Mouse (Mus musculus): Measurements from ENCODE around the gene Ttll12. TPM values are rescaled to one million over a fixed set of nuclear protein-coding genes. Genes with fewer than 3 reads are reported as not detected.

The Ttll12 gene
- polyA plus RNA-seq, 1 experiment from 2014 or later = 38.9 TPM

GRCm38 (mm10) chr15:83567728-83568127 lies 27.2 kb downstream of the Ttll12 start:
- 88% methylated on average over 3 of the region's 3 CpGs for WGBS
- no peaks in the 10 kb centered on the region for H3K36me3 ChIP-seq (ENCODE audit: insufficient read depth, low read length)
- peaks cover 12% of the 10 kb centered on the region for H3K4me1 ChIP-seq (ENCODE audit: insufficient read depth, low read length)
- no peak overlapping the region for H3K4me2 ChIP-seq (replicated peaks; ENCODE audit: low read depth, low read length)
- ATAC-seq (ENCODE audit: low FRiP score, low TSS enrichment) = no peak
- H3K9ac ChIP-seq (replicated peaks; ENCODE audit: low read length) = no peak overlapping the region
- no peaks in the 10 kb centered on the region for H3K27me3 ChIP-seq (ENCODE audit: insufficient read depth, low read length)
- H3K27ac ChIP-seq (ENCODE audit: low read length) = no peak overlapping the region
- H3K4me3 ChIP-seq (ENCODE audit: low read length) = no peak overlapping the region
- no peaks in the 10 kb centered on the region for H3K9me3 ChIP-seq (ENCODE audit: low read length)

GRCm38 (mm10) chr15:83566006-83566405 lies 29.0 kb downstream of the Ttll12 start:
- H3K4me3 ChIP-seq (ENCODE audit: low read length) = no peak overlapping the region
- no peak overlapping the region for H3K9ac ChIP-seq (replicated peaks; ENCODE audit: low read length)
- no peaks in the 10 kb centered on the region for H3K36me3 ChIP-seq (ENCODE audit: insufficient read depth, low read length)
- H3K27me3 ChIP-seq (ENCODE audit: insufficient read depth, low read length) = no peaks in the 10 kb centered on the region
- H3K4me1 ChIP-seq (ENCODE audit: insufficient read depth, low read length) = peaks cover 13% of the 10 kb centered on the region
- H3K9me3 ChIP-seq (ENCODE audit: low read length) = no peaks in the 10 kb centered on the region
- no peak for ATAC-seq (ENCODE audit: low FRiP score, low TSS enrichment)
- 77% methylated on average over 5 of the region's 5 CpGs for WGBS
- no peak overlapping the region for H3K27ac ChIP-seq (ENCODE audit: low read length)
- H3K4me2 ChIP-seq (replicated peaks; ENCODE audit: low read depth, low read length) = no peak overlapping the region

GRCm38 (mm10) chr15:83565434-83565833 lies 29.5 kb downstream of the Ttll12 start:
- WGBS = 75% methylated on average over 3 of the region's 3 CpGs
- Histone ChIP-seq H3K27me3 (ENCODE audit: insufficient read depth, low read length) (no peaks in the 10 kb centered on the region), H3K27ac (ENCODE audit: low read length) (no peak overlapping the region), H3K9me3 (ENCODE audit: low read length) (no peaks in the 10 kb centered on the region), H3K4me1 (ENCODE audit: insufficient read depth, low read length) (peaks cover 13% of the 10 kb centered on the region), H3K36me3 (ENCODE audit: insufficient read depth, low read length) (no peaks in the 10 kb centered on the region), H3K9ac (replicated peaks; ENCODE audit: low read length) (no peak overlapping the region), H3K4me3 (ENCODE audit: low read length) (no peak overlapping the region), H3K4me2 (replicated peaks; ENCODE audit: low read depth, low read length) (no peak overlapping the region)
- ATAC-seq (ENCODE audit: low FRiP score, low TSS enrichment) = no peak

- Histone ChIP-seq H3K27ac (ENCODE audit: low read length) (peak overlapping the region; percentile 44), H3K4me2 (replicated peaks; ENCODE audit: low read depth, low read length) (peak overlapping the region; percentile 69), H3K9me3 (ENCODE audit: low read length) (no peaks in the 10 kb centered on the region), H3K27me3 (ENCODE audit: insufficient read depth, low read length) (no peaks in the 10 kb centered on the region), H3K4me1 (ENCODE audit: insufficient read depth, low read length) (peaks cover 13% of the 10 kb centered on the region), H3K36me3 (ENCODE audit: insufficient read depth, low read length) (no peaks in the 10 kb centered on the region), H3K4me3 (ENCODE audit: low read length) (peak overlapping the region; percentile 51), H3K9ac (replicated peaks; ENCODE audit: low read length) (peak overlapping the region; percentile 72)
- 1% methylated on average over 27 of the region's 27 CpGs for WGBS
- peak; percentile 41 for ATAC-seq (ENCODE audit: low FRiP score, low TSS enrichment)
Observed at GRCm38 (mm10) chr15:83563857-83564651, 30.9 kb downstream of the Ttll12 start.

- peak; percentile 57 for ATAC-seq (ENCODE audit: low FRiP score, low TSS enrichment)
- peak within 1 kb of the TSS; percentile 69 for H3K4me2 ChIP-seq (replicated peaks; ENCODE audit: low read depth, low read length)
- no peaks in the 10 kb centered on the region for H3K9me3 ChIP-seq (ENCODE audit: low read length)
- peak within 1 kb of the TSS; percentile 72 for H3K9ac ChIP-seq (replicated peaks; ENCODE audit: low read length)
- H3K4me1 ChIP-seq (ENCODE audit: insufficient read depth, low read length) = peaks cover 13% of the 10 kb centered on the region
- peak within 1 kb of the TSS; percentile 51 for H3K4me3 ChIP-seq (ENCODE audit: low read length)
- H3K36me3 ChIP-seq (ENCODE audit: insufficient read depth, low read length) = no peaks in the 10 kb centered on the region
- under 1% methylated on average over 28 of the region's 28 CpGs for WGBS
- H3K27ac ChIP-seq (ENCODE audit: low read length) = peak within 1 kb of the TSS; percentile 44
- H3K27me3 ChIP-seq (ENCODE audit: insufficient read depth, low read length) = no peaks in the 10 kb centered on the region
Observed at GRCm38 (mm10) chr15:83563327-83563856, 31.6 kb downstream of the Ttll12 start, which contains the start of the genes Tspo and Mcat. Tspo (plus strand) TSS chr15:83563592. Mcat (minus strand) TSS chr15:83563787.

GRCm38 (mm10) chr15:83562626-83563270 lies 32.2 kb downstream of the Ttll12 start:
- Histone ChIP-seq H3K27me3 (ENCODE audit: insufficient read depth, low read length) (no peaks in the 10 kb centered on the region), H3K9ac (replicated peaks; ENCODE audit: low read length) (peak overlapping the region; percentile 72; the same call in 1 of the 2 replicates), H3K4me2 (replicated peaks; ENCODE audit: low read depth, low read length) (peak overlapping the region; percentile 69), H3K36me3 (ENCODE audit: insufficient read depth, low read length) (no peaks in the 10 kb centered on the region), H3K4me3 (ENCODE audit: low read length) (peak overlapping the region; percentile 51), H3K4me1 (ENCODE audit: insufficient read depth, low read length) (peaks cover 13% of the 10 kb centered on the region), H3K9me3 (ENCODE audit: low read length) (no peaks in the 10 kb centered on the region), H3K27ac (ENCODE audit: low read length) (no peak overlapping the region)
- WGBS = 39% methylated on average over 15 of the region's 15 CpGs
- ATAC-seq (ENCODE audit: low FRiP score, low TSS enrichment) = peak; percentile 65

- 61% methylated on average over 5 of the region's 5 CpGs for WGBS
- Histone ChIP-seq H3K4me1 (ENCODE audit: insufficient read depth, low read length) (peaks cover 13% of the 10 kb centered on the region), H3K4me3 (ENCODE audit: low read length) (no peak overlapping the region), H3K9me3 (ENCODE audit: low read length) (no peaks in the 10 kb centered on the region), H3K36me3 (ENCODE audit: insufficient read depth, low read length) (no peaks in the 10 kb centered on the region), H3K27me3 (ENCODE audit: insufficient read depth, low read length) (no peaks in the 10 kb centered on the region), H3K27ac (ENCODE audit: low read length) (no peak overlapping the region), H3K9ac (replicated peaks; ENCODE audit: low read length) (no peak overlapping the region), H3K4me2 (replicated peaks; ENCODE audit: low read depth, low read length) (no peak overlapping the region)
- no peak for ATAC-seq (ENCODE audit: low FRiP score, low TSS enrichment)
Observed at GRCm38 (mm10) chr15:83560941-83561477, 33.9 kb downstream of the Ttll12 start.

- Histone ChIP-seq H3K27me3 (ENCODE audit: insufficient read depth, low read length) (no peaks in the 10 kb centered on the region), H3K36me3 (ENCODE audit: insufficient read depth, low read length) (peaks cover 12% of the 10 kb centered on the region), H3K27ac (ENCODE audit: low read length) (peak overlapping the region; percentile 93), H3K9me3 (ENCODE audit: low read length) (no peaks in the 10 kb centered on the region), H3K4me2 (replicated peaks; ENCODE audit: low read depth, low read length) (peak overlapping the region; percentile 86), H3K4me3 (ENCODE audit: low read length) (peak overlapping the region; percentile 89), H3K9ac (replicated peaks; ENCODE audit: low read length) (peak overlapping the region; percentile 97), H3K4me1 (ENCODE audit: insufficient read depth, low read length) (peaks cover 6% of the 10 kb centered on the region)
- ATAC-seq (ENCODE audit: low FRiP score, low TSS enrichment) = peak; percentile 89
- WGBS = under 1% methylated on average over 73 of the region's 74 CpGs
Observed at GRCm38 (mm10) chr15:83555161-83555974, 39.6 kb downstream of the Ttll12 start.

GRCm38 (mm10) chr15:83553831-83554230 lies 41.1 kb downstream of the Ttll12 start:
- peaks cover 6% of the 10 kb centered on the region for H3K4me1 ChIP-seq (ENCODE audit: insufficient read depth, low read length)
- peaks cover 26% of the 10 kb centered on the region for H3K36me3 ChIP-seq (ENCODE audit: insufficient read depth, low read length)
- no peak overlapping the region for H3K4me3 ChIP-seq (ENCODE audit: low read length)
- H3K27ac ChIP-seq (ENCODE audit: low read length) = no peak overlapping the region
- H3K9ac ChIP-seq (replicated peaks; ENCODE audit: low read length) = no peak overlapping the region
- no peaks in the 10 kb centered on the region for H3K9me3 ChIP-seq (ENCODE audit: low read length)
- H3K27me3 ChIP-seq (ENCODE audit: insufficient read depth, low read length) = no peaks in the 10 kb centered on the region
- no peak overlapping the region for H3K4me2 ChIP-seq (replicated peaks; ENCODE audit: low read depth, low read length)
- ATAC-seq (ENCODE audit: low FRiP score, low TSS enrichment) = no peak

All from kidney, embryonic 16.5 days (tissue).